Mouse (Mus musculus): ENCODE results near the gene Clstn1. TPM values are rescaled to one million over a fixed set of nuclear protein-coding genes. Genes with fewer than 3 reads are reported as not detected.

The Clstn1 gene
- polyA plus RNA-seq, 1 experiment, result 0.05 TPM

- H3K9me3 ChIP-seq (ENCODE audit: control insufficient read depth, low read length), result no peaks in the 10 kb centered on the region
- no peak overlapping the region for H3K4me3 ChIP-seq (replicated peaks)
- TF ChIP-seq GATA1 (IDR thresholded peaks at IDR 0.05; ENCODE audit: low read length) (no peak), TAL1 (IDR thresholded peaks at IDR 0.05; ENCODE audit: low read length) (no peak)
- H3K27me3 ChIP-seq (ENCODE audit: control insufficient read depth), result no peaks in the 10 kb centered on the region
- peaks cover 2% of the 10 kb centered on the region; the same call in 1 of the 2 replicates for H3K36me3 ChIP-seq (ENCODE audit: control insufficient read depth)
- H3K4me1 ChIP-seq (ENCODE audit: control insufficient read depth), result peaks cover 29% of the 10 kb centered on the region
Measured at GRCm38 (mm10) chr4:149549221-149549925, 36.9 kb upstream of the Clstn1 start.

- Histone ChIP-seq H3K9me3 (ENCODE audit: control insufficient read depth, low read length) (no peaks in the 10 kb centered on the region), H3K4me1 (ENCODE audit: control insufficient read depth) (peaks cover 27% of the 10 kb centered on the region), H3K4me3 (replicated peaks) (no peak overlapping the region), H3K27me3 (ENCODE audit: control insufficient read depth) (no peaks in the 10 kb centered on the region), H3K36me3 (ENCODE audit: control insufficient read depth) (peaks cover 2% of the 10 kb centered on the region; the same call in 1 of the 2 replicates)
- no peak for TF ChIP-seq GATA1 (IDR thresholded peaks at IDR 0.05; ENCODE audit: low read length)
- no peak for TF ChIP-seq TAL1 (IDR thresholded peaks at IDR 0.05; ENCODE audit: low read length)
Measured at GRCm38 (mm10) chr4:149550866-149551265, 35.4 kb upstream of the Clstn1 start.

- no peaks in the 10 kb centered on the region for H3K27me3 ChIP-seq (ENCODE audit: control insufficient read depth)
- peaks cover 18% of the 10 kb centered on the region for H3K4me1 ChIP-seq (ENCODE audit: control insufficient read depth)
- no peak overlapping the region for H3K4me3 ChIP-seq (replicated peaks)
- H3K36me3 ChIP-seq (ENCODE audit: control insufficient read depth), result no peaks in the 10 kb centered on the region
- TF ChIP-seq TAL1 (IDR thresholded peaks at IDR 0.05; ENCODE audit: low read length) (no peak), GATA1 (IDR thresholded peaks at IDR 0.05; ENCODE audit: low read length) (no peak)
- H3K9me3 ChIP-seq (ENCODE audit: control insufficient read depth, low read length), result no peaks in the 10 kb centered on the region
Measured at GRCm38 (mm10) chr4:149551696-149552095, 34.6 kb upstream of the Clstn1 start.

GRCm38 (mm10) chr4:149553834-149554233, 32.4 kb upstream of the Clstn1 start:
- TF ChIP-seq TAL1 (IDR thresholded peaks at IDR 0.05; ENCODE audit: low read length) (no peak), GATA1 (IDR thresholded peaks at IDR 0.05; ENCODE audit: low read length) (no peak)
- Histone ChIP-seq H3K36me3 (ENCODE audit: control insufficient read depth) (no peaks in the 10 kb centered on the region), H3K27me3 (ENCODE audit: control insufficient read depth) (no peaks in the 10 kb centered on the region), H3K9me3 (ENCODE audit: control insufficient read depth, low read length) (no peaks in the 10 kb centered on the region), H3K4me1 (ENCODE audit: control insufficient read depth) (peaks cover 3% of the 10 kb centered on the region), H3K4me3 (replicated peaks) (no peak overlapping the region)

- no peak overlapping the region for H3K4me3 ChIP-seq (replicated peaks)
- H3K9me3 ChIP-seq (ENCODE audit: control insufficient read depth, low read length), result no peaks in the 10 kb centered on the region
- no peaks in the 10 kb centered on the region for H3K36me3 ChIP-seq (ENCODE audit: control insufficient read depth)
- H3K27me3 ChIP-seq (ENCODE audit: control insufficient read depth), result no peaks in the 10 kb centered on the region
- H3K4me1 ChIP-seq (ENCODE audit: control insufficient read depth), result no peaks in the 10 kb centered on the region
- TF ChIP-seq GATA1 (IDR thresholded peaks at IDR 0.05; ENCODE audit: low read length) (no peak), TAL1 (IDR thresholded peaks at IDR 0.05; ENCODE audit: low read length) (no peak)
Measured at GRCm38 (mm10) chr4:149556111-149556510, 30.2 kb upstream of the Clstn1 start.

GRCm38 (mm10) chr4:149557905-149558304, 28.4 kb upstream of the Clstn1 start:
- no peaks in the 10 kb centered on the region for H3K36me3 ChIP-seq (ENCODE audit: control insufficient read depth)
- H3K27me3 ChIP-seq (ENCODE audit: control insufficient read depth), result no peaks in the 10 kb centered on the region
- H3K4me3 ChIP-seq (replicated peaks), result no peak overlapping the region
- no peak for TF ChIP-seq GATA1 (IDR thresholded peaks at IDR 0.05; ENCODE audit: low read length)
- no peak for TF ChIP-seq TAL1 (IDR thresholded peaks at IDR 0.05; ENCODE audit: low read length)
- no peaks in the 10 kb centered on the region for H3K9me3 ChIP-seq (ENCODE audit: control insufficient read depth, low read length)
- H3K4me1 ChIP-seq (ENCODE audit: control insufficient read depth), result no peaks in the 10 kb centered on the region

- no peak overlapping the region for H3K4me3 ChIP-seq (replicated peaks)
- H3K36me3 ChIP-seq (ENCODE audit: control insufficient read depth), result no peaks in the 10 kb centered on the region
- TF ChIP-seq TAL1 (IDR thresholded peaks at IDR 0.05; ENCODE audit: low read length), result no peak
- no peak for TF ChIP-seq GATA1 (IDR thresholded peaks at IDR 0.05; ENCODE audit: low read length)
- H3K4me1 ChIP-seq (ENCODE audit: control insufficient read depth), result no peaks in the 10 kb centered on the region
- no peaks in the 10 kb centered on the region for H3K27me3 ChIP-seq (ENCODE audit: control insufficient read depth)
- no peaks in the 10 kb centered on the region for H3K9me3 ChIP-seq (ENCODE audit: control insufficient read depth, low read length)
Measured at GRCm38 (mm10) chr4:149558389-149558788, 27.9 kb upstream of the Clstn1 start.

- TF ChIP-seq TAL1 (IDR thresholded peaks at IDR 0.05; ENCODE audit: low read length) (no peak), GATA1 (IDR thresholded peaks at IDR 0.05; ENCODE audit: low read length) (no peak)
Measured at GRCm38 (mm10) chr4:149561392-149561791, 24.9 kb upstream of the Clstn1 start.

GRCm38 (mm10) chr4:149561986-149562904, 24.0 kb upstream of the Clstn1 start:
- Histone ChIP-seq H3K9me3 (ENCODE audit: control insufficient read depth, low read length) (no peaks in the 10 kb centered on the region), H3K4me3 (replicated peaks) (no peak overlapping the region), H3K27me3 (ENCODE audit: control insufficient read depth) (no peaks in the 10 kb centered on the region), H3K36me3 (ENCODE audit: control insufficient read depth) (no peaks in the 10 kb centered on the region), H3K4me1 (ENCODE audit: control insufficient read depth) (no peaks in the 10 kb centered on the region)
- no peak for TF ChIP-seq GATA1 (IDR thresholded peaks at IDR 0.05; ENCODE audit: low read length)
- TF ChIP-seq TAL1 (IDR thresholded peaks at IDR 0.05; ENCODE audit: low read length), result no peak

More at GRCm38 (mm10) chr4:149561392-149561791, 24.9 kb upstream of the Clstn1 start:
- no peaks in the 10 kb centered on the region for H3K9me3 ChIP-seq (ENCODE audit: control insufficient read depth, low read length)
- H3K27me3 ChIP-seq (ENCODE audit: control insufficient read depth), result no peaks in the 10 kb centered on the region
- H3K4me3 ChIP-seq (replicated peaks), result no peak overlapping the region
- H3K4me1 ChIP-seq (ENCODE audit: control insufficient read depth), result no peaks in the 10 kb centered on the region
- no peaks in the 10 kb centered on the region for H3K36me3 ChIP-seq (ENCODE audit: control insufficient read depth)
